Mouse (Mus musculus): ENCODE measurements around the gene F8. TPM values are rescaled to one million over a fixed set of nuclear protein-coding genes. Genes with fewer than 3 reads are reported as not detected.

The F8 gene
- polyA plus RNA-seq, 1 experiment: 0.46 TPM

GRCm38 (mm10) chrX:75125606-75126005 is 256.8 kb downstream of the F8 start:
- TF ChIP-seq FOSL1 (IDR thresholded peaks at IDR 0.05; ENCODE audit: insufficient read depth, low read length, poor library complexity, severe bottlenecking): no peak
- TF ChIP-seq USF1 (IDR thresholded peaks at IDR 0.05; ENCODE audit: low read depth): no peak
- TF ChIP-seq MYOD1 (IDR thresholded peaks at IDR 0.05; ENCODE audit: control insufficient read depth, insufficient read length, low read depth): no peak
- TF ChIP-seq MYOG (IDR thresholded peaks at IDR 0.05; ENCODE audit: control insufficient read depth, extremely low read depth, insufficient read length): no peak
- TF ChIP-seq CEBPB (IDR thresholded peaks at IDR 0.05; ENCODE audit: low read depth): no peak
- no peak for TF ChIP-seq MAX (IDR thresholded peaks at IDR 0.05)
- no peak for TF ChIP-seq CTCF (IDR thresholded peaks at IDR 0.05; ENCODE audit: control insufficient read depth, insufficient read depth, insufficient read length)
- H3ac ChIP-seq (ENCODE audit: control insufficient read depth, insufficient read length, low read depth): no peak overlapping the region
- H3K79me2 ChIP-seq (ENCODE audit: control insufficient read depth, insufficient read depth): peaks cover 34% of the 10 kb centered on the region
- H3K27me3 ChIP-seq (ENCODE audit: control insufficient read depth, insufficient read depth, insufficient read length): no peaks in the 10 kb centered on the region
- H3K36me3 ChIP-seq (ENCODE audit: control insufficient read depth, insufficient read depth): peaks cover 10% of the 10 kb centered on the region
- peaks cover 12% of the 10 kb centered on the region for H3K79me3 ChIP-seq (ENCODE audit: low read depth)
- H3K4me3 ChIP-seq (ENCODE audit: insufficient read depth, poor library complexity, severe bottlenecking): no peak overlapping the region

Other genes with a start within 250 kb of the F8 start
- not detected for gene Smim9, start 218.8 kb downstream of the F8 start, polyA plus RNA-seq (2012; fragmentation: generic; extraction: Trizol)
- 29.7 TPM for gene Fundc2, start 216 bp downstream of the F8 start, polyA plus RNA-seq (2012; fragmentation: generic; extraction: Trizol)
- 1.6 TPM for gene Cmc4, start 34.0 kb upstream of the F8 start, polyA plus RNA-seq (2012; fragmentation: generic; extraction: Trizol)
- 0.96 TPM for gene Mtcp1, start 34.0 kb upstream of the F8 start, polyA plus RNA-seq (2012; fragmentation: generic; extraction: Trizol)
- gene Brcc3, start 34.0 kb upstream of the F8 start, polyA plus RNA-seq (2012; fragmentation: generic; extraction: Trizol): 6.4 TPM
- 27.0 TPM for gene Vbp1, start 131.7 kb upstream of the F8 start, polyA plus RNA-seq (2012; fragmentation: generic; extraction: Trizol)
- gene Rab39b, start 195.6 kb upstream of the F8 start, polyA plus RNA-seq (2012; fragmentation: generic; extraction: Trizol): 1.6 TPM